Mouse (Mus musculus): ENCODE measurements around the gene Npas3. TPM values are rescaled to one million over a fixed set of nuclear protein-coding genes. Genes with fewer than 3 reads are reported as not detected.

The Npas3 gene
- polyA plus RNA-seq (2015; fragmentation: Nextera tagmentation; extraction: Ambion mirVana): 22.3 and 25.0 TPM in 2 replicates

DNA sequence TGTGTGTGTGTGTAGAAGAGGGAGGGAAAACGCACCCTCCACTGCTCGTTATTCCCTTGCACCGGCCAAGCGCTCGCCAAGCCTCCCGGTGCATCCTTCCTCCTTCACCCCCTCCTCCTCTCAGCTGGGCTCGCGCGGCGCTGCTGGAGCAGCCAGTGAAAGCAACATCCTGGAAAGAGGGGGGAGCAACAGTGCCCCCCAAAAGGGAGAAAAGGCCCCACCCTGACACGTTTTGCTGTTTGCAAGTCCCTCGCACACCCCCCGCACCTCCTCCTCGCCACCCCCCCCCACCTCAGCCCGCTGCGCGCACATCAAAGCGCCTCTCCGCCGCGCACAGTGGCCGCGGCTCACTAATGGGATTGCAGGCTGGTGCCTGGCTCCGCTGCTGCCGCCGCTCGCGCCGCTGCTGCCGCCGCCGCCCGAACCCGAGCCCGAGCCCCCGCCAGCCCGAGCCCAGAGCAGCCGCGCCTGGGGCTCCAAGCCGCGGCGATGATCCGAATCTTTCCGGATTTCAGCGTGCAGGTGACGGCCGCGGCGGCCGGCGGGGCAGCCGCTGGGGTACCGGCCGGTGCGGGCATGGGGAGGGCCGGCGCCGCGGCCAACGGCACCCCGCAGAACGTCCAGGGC, at the start of gene Npas3:
Npas3 (plus strand) TSS at position 577 of the 627 bp plus-strand sequence.
- Histone ChIP-seq H3K4me2 (peak within 1 kb of the TSS; percentile 96), H3K4me3 (peak within 1 kb of the TSS; percentile 86), H3K36me3 (no peaks in the 10 kb centered on the region), H3K27me3 (0 out of 2 replicates have a peak, but pooled peaks cover 11% of the 10 kb centered on the region), H3K9me3 (no peaks in the 10 kb centered on the region), H3K4me1 (replicated peaks) (peaks cover 44% of the 10 kb centered on the region), H3K27ac (peak within 1 kb of the TSS; percentile 97), H3K9ac (peak within 1 kb of the TSS; percentile 94)
- 0% methylated on average over 48 of the region's 62 CpGs for WGBS
- ATAC-seq (ENCODE audit: low FRiP score): peak; percentile 81

DNA sequence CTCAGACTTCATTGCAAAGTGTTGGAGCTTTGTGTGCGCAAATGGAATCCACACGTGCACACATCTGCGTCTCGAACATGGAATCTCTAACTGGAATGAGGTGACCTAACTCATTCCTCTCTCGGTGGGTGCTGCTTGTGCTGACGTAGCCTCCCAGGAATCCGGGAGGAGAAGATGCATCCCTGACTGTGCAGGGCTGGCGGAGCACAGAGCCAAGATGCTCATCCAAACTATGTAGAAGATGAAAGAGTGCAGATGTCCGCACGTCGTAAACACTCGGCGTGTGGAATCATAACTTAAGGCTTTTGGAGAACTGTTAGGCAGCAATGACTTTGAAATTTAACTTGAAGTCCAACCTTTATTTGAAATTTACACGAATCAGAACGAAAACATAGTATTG, 31.3 kb upstream of the Npas3 start:
- H3K4me2 ChIP-seq: no peak overlapping the region
- no peaks in the 10 kb centered on the region for H3K36me3 ChIP-seq
- no peaks in the 10 kb centered on the region for H3K4me1 ChIP-seq (replicated peaks)
- H3K9ac ChIP-seq: no peak overlapping the region
- H3K9me3 ChIP-seq: no peaks in the 10 kb centered on the region
- WGBS: 92% methylated on average over 15 of the region's 15 CpGs
- no peak overlapping the region for H3K4me3 ChIP-seq
- no peak for ATAC-seq (ENCODE audit: low FRiP score)
- H3K27me3 ChIP-seq: no peaks in the 10 kb centered on the region
- no peak overlapping the region for H3K27ac ChIP-seq

DNA sequence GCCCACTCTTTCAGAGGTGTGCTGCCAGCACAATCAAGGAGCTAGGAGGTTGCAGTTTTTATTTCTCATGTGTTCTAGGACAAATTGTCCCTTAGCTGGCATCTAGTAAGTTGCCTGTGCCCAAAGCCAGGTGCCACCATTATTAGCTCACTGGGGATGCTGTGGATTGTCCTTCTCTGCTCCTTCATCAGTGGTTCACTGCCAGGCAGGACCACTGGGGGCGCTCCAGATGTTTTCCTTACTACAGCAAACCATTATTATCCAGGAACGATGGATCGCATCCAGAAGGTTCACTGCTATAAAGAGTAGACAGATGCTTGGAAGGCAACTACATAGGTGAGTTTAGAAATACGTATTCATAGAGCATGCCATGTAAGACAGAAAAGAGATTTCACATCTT, 25.7 kb upstream of the Npas3 start:
- ATAC-seq (ENCODE audit: low FRiP score): no peak
- WGBS: 71% methylated on average over 4 of the region's 4 CpGs
- H3K4me3 ChIP-seq: no peak overlapping the region
- no peak overlapping the region for H3K27ac ChIP-seq
- no peaks in the 10 kb centered on the region for H3K9me3 ChIP-seq
- H3K9ac ChIP-seq: no peak overlapping the region
- H3K27me3 ChIP-seq: no peaks in the 10 kb centered on the region
- no peak overlapping the region for H3K4me2 ChIP-seq
- no peaks in the 10 kb centered on the region for H3K36me3 ChIP-seq
- no peaks in the 10 kb centered on the region for H3K4me1 ChIP-seq (replicated peaks)

DNA sequence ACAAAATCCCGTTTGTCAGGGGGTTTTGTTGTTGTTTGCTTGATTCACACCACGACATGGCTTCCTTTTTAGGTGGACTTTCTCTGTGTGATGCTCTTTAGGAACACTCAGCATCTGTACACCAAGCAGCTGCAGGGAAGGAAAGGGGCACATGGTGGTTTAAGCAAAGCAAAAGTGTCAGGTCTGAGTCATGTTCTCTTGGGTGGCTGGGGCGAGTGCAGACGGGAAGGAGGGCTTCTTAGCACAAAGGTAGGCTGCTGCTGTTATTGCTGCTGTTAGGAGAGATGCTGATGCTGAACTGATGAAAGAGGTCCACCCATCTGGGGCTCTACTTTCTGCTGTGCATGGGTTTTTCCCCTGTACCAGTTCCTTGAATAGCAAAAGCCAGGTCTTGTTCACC, 21.1 kb upstream of the Npas3 start:
- H3K4me3 ChIP-seq: no peak overlapping the region
- no peaks in the 10 kb centered on the region for H3K4me1 ChIP-seq (replicated peaks)
- no peaks in the 10 kb centered on the region for H3K9me3 ChIP-seq
- ATAC-seq (ENCODE audit: low FRiP score): no peak
- H3K27me3 ChIP-seq: no peaks in the 10 kb centered on the region
- no peak overlapping the region for H3K27ac ChIP-seq
- no peak overlapping the region for H3K4me2 ChIP-seq
- no peaks in the 10 kb centered on the region for H3K36me3 ChIP-seq
- H3K9ac ChIP-seq: no peak overlapping the region
- 60% methylated on average over 4 of the region's 4 CpGs for WGBS

DNA sequence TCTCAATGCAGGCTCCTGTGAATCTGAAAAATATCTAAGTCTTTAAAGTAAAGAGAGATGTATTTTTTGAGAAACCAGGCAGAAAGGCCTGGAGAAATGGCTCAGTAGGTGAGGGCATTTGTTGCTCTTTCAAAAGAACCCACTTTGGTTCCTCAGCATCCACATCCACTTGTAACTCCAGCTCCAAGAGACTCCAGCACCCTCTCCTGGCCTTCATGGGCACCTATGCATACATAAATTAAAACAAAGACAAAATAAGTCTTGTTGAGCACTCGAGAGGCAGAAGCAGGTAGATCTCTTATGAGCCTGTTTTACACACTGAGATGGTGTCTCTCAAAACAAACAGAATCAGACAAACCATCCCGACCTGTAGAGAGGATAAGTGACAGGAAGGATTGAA, 19.1 kb upstream of the Npas3 start:
- WGBS: 74% methylated on average over 2 of the region's 2 CpGs
- H3K4me1 ChIP-seq (replicated peaks): no peaks in the 10 kb centered on the region
- H3K4me2 ChIP-seq: no peak overlapping the region
- no peaks in the 10 kb centered on the region for H3K36me3 ChIP-seq
- no peaks in the 10 kb centered on the region for H3K27me3 ChIP-seq
- no peaks in the 10 kb centered on the region for H3K9me3 ChIP-seq
- no peak overlapping the region for H3K4me3 ChIP-seq
- no peak overlapping the region for H3K27ac ChIP-seq
- no peak overlapping the region for H3K9ac ChIP-seq
- ATAC-seq (ENCODE audit: low FRiP score): no peak

DNA sequence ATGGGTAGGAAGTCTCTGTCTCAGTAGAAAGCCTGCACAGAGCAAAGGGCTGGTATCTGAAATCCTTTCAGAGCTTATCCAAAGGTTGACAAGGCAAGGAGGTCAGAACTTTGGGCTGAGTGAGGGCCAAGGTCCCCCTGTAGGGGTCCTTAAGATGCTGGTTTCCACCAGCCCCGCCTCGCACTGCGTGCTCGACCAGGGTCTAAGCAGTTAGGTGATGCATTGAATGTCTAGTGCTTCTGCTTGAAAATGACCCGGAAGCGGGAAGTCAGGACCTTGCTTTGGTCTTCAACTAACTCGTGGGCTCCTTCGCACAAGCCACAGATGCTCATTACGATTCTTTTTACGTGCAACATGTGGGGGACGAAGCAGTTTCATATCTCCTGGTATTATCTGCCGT, 2.3 kb upstream of the Npas3 start:
- WGBS: 2% methylated on average over 12 of the region's 12 CpGs
- Histone ChIP-seq H3K4me3 (peak overlapping the region; percentile 86), H3K27ac (peak overlapping the region; percentile 97), H3K9ac (peak overlapping the region; percentile 94), H3K9me3 (no peaks in the 10 kb centered on the region), H3K27me3 (0 out of 2 replicates have a peak, but pooled peaks cover 11% of the 10 kb centered on the region), H3K4me2 (peak overlapping the region; percentile 96), H3K4me1 (replicated peaks) (peaks cover 37% of the 10 kb centered on the region), H3K36me3 (no peaks in the 10 kb centered on the region)
- no peak for ATAC-seq (ENCODE audit: low FRiP score)

DNA sequence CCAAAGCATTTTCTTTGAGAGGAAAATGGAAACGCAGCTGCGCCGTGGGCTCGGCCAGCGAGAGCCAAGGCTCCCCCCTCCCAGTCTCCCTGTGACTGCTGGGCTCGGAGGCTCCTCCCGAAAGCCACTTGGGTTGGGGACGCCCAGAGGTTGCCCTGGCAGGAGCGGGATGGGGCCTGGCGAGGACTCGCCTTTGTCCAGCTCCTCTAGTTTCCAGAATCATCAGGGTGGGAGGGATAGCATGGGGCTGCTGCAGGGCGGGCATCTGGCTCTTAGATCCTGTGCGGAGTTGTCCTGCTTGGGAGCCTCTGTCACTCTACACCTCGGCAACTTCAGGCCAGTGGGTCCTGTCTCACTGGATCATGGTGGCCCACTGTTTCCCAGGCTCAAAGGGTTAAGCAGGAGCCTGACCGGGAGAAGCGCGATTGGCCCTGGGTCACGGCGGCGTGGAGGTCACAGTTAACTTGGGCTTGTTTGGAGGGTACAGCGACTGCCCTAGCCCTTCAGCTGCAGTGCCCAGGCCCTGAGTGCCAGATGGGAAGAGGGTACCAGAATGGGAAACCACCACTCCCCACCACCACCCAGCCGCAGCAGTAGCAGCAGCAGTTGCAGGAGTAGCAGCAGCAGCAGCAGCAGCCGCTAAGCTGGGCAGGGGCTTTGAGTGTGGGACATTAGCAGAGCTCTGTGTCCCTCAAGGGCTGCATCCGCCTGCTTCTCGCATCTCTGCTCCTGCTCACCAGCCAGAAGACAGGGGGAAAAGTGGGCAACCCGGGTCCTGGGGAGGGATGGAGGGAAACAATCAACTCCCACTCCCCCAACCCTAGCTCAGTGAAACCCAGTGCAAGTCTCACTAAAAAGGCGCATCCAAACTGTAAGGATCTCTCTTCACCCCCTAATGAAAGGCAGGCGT, 1.6 kb upstream of the Npas3 start:
- Histone ChIP-seq H3K27me3 (0 out of 2 replicates have a peak, but pooled peaks cover 11% of the 10 kb centered on the region), H3K4me1 (replicated peaks) (peaks cover 44% of the 10 kb centered on the region), H3K9me3 (no peaks in the 10 kb centered on the region), H3K27ac (peak overlapping the region; percentile 97), H3K4me2 (peak overlapping the region; percentile 96), H3K36me3 (no peaks in the 10 kb centered on the region), H3K9ac (peak overlapping the region; percentile 94), H3K4me3 (peak overlapping the region; percentile 86)
- ATAC-seq (ENCODE audit: low FRiP score): peak; percentile 46
- WGBS: under 1% methylated on average over 28 of the region's 28 CpGs

DNA sequence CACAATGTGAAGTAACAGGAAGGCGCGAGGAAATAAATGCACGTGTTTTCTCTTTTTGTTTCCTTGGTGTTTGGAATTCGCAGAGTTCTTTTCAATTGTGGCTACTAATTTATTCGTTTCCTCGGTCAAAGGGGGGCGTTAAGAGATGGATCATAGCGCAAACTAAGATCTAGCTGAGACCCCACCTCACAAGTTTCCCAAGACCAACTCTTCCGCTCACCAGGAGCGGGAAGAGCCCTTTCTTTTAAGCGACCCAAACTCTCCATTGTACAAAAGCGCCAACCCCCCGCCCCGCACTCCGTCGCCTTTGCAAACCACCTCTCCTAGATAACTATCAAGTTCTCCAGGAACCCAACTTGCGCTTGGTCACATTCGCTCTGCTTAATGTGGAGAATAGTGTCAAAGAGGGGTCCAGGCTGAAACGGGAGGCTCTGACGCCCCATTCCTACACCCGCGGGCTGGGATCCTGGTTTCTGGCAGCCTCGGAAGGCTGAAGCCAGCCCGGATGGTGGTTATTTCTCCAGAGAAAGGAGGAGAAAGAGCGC, 914 bp upstream of the Npas3 start:
- ATAC-seq (ENCODE audit: low FRiP score): peak; percentile 16; the same call in 1 of the 2 replicates
- Histone ChIP-seq H3K4me1 (replicated peaks) (peaks cover 44% of the 10 kb centered on the region), H3K9ac (peak overlapping the region; percentile 94), H3K27me3 (0 out of 2 replicates have a peak, but pooled peaks cover 11% of the 10 kb centered on the region), H3K4me3 (peak overlapping the region; percentile 86), H3K9me3 (no peaks in the 10 kb centered on the region), H3K36me3 (no peaks in the 10 kb centered on the region), H3K27ac (peak overlapping the region; percentile 97), H3K4me2 (peak overlapping the region; percentile 96)
- WGBS: under 1% methylated on average over 25 of the region's 25 CpGs

DNA sequence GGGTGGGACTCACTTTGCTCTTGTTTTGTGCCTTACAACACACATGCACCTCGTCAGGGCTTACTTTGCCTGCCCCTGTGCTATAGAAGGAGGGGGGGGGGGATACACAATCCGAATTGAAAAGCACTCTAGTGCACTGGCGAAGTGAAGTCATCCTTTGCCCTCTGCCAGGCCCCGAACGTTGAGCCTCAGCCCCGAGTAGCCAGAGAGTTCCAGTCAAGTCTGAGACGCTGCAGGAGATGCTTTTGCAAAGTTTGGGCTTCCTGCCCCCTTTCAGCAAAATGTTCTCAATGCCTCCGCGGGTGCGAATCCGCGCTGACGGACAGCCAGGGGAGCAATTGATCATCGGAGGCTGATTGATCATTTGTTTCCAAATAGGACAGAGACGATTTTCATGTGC, 319 bp downstream of the Npas3 start:
- under 1% methylated on average over 15 of the region's 15 CpGs for WGBS
- Histone ChIP-seq H3K9me3 (no peaks in the 10 kb centered on the region), H3K27me3 (0 out of 2 replicates have a peak, but pooled peaks cover 11% of the 10 kb centered on the region), H3K36me3 (no peaks in the 10 kb centered on the region), H3K27ac (peak overlapping the region; percentile 97), H3K4me2 (peak overlapping the region; percentile 96), H3K9ac (peak overlapping the region; percentile 94), H3K4me3 (peak overlapping the region; percentile 86), H3K4me1 (replicated peaks) (peaks cover 47% of the 10 kb centered on the region)
- no peak for ATAC-seq (ENCODE audit: low FRiP score)

DNA sequence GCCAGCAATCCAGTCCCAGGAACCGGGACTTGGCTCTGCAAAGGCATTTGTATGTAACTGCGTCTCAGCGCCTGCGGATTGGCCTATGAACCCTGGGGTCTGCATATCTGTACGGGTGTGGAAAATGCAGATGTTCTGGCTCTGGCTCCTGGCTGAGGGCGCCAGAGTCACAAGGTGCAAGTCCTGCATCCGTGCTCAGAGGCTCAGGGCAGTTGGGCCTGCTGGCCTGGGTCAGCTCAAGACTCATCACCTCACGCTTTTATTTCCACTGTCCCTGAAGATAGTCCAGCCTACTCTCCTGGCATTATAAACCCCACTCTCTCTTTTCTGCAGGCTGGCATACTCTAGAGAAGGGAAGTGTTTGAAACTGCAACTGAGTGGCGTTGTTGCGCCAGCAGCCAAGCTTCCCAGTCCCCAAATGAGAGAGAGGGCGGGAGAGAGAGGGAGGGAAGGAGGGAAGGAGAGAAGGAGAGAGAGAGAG, 3.3 kb downstream of the Npas3 start:
- H3K9me3 ChIP-seq: no peaks in the 10 kb centered on the region
- no peaks in the 10 kb centered on the region for H3K36me3 ChIP-seq
- WGBS: 2% methylated on average over 11 of the region's 11 CpGs
- peaks cover 53% of the 10 kb centered on the region for H3K4me1 ChIP-seq (replicated peaks)
- H3K27ac ChIP-seq: peak overlapping the region; percentile 99
- peak overlapping the region; percentile 98 for H3K9ac ChIP-seq
- peak overlapping the region; percentile 76 for H3K4me3 ChIP-seq
- no peaks in the 10 kb centered on the region for H3K27me3 ChIP-seq
- no peak for ATAC-seq (ENCODE audit: low FRiP score)
- H3K4me2 ChIP-seq: peak overlapping the region; percentile 71

DNA sequence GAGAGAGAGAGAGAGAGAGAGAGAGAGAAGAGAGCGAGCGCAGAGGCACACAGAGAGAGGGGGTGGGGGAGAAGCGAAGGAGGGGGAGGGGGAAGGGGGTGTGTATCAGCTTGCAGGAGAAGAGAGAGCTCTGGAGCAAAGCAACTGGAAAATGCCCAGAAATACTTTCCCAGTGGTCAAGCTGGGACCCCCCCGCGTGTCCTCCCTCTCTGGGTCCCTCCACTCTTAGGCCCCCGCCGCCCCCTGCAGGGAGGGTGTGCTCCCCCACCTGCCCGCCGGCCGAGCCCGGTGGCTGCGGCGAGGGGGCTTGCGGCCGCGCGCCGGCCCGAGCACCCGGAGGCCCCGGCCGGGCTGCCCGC, 3.7 kb downstream of the Npas3 start:
- peak; percentile 42; the same call in 1 of the 2 replicates for ATAC-seq (ENCODE audit: low FRiP score)
- Histone ChIP-seq H3K4me3 (peak overlapping the region; percentile 76), H3K9me3 (no peaks in the 10 kb centered on the region), H3K9ac (peak overlapping the region; percentile 98), H3K4me2 (peak overlapping the region; percentile 71), H3K27ac (peak overlapping the region; percentile 99), H3K4me1 (replicated peaks) (peaks cover 49% of the 10 kb centered on the region), H3K27me3 (no peaks in the 10 kb centered on the region), H3K36me3 (no peaks in the 10 kb centered on the region)
- 0% methylated on average over 4 of the region's 23 CpGs for WGBS
